Mouse (Mus musculus): Measurements from ENCODE around the gene Clic6. TPM values are rescaled to one million over a fixed set of nuclear protein-coding genes. Genes with fewer than 3 reads are reported as not detected.

Clic6 gene
- total RNA-seq, 2 experiments from 2014 or later, result not detected

DNA sequence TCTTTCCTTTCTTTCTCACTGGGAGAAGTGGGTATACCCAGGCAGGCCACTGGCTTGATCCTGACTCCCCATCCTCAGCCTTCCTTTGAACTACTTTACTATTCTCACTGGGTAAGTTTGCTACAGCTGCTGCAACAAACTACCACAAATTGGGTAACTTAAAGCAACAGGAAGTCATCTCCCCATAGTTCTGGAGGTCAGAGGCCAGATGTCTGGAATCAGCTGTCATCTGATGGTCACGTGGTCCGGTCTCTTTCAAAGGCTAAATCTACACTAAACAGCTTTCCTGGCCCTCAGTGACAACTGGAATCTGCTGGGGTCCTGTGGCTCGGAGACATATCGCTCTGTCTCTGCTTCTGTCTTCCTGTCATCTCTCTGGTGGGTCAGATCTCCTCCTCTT lies 87.7 kb downstream of the Clic6 start:
- ATAC-seq (replicated peaks; ENCODE audit: low FRiP score, low TSS enrichment, poor library complexity, severe bottlenecking), result no peak

DNA sequence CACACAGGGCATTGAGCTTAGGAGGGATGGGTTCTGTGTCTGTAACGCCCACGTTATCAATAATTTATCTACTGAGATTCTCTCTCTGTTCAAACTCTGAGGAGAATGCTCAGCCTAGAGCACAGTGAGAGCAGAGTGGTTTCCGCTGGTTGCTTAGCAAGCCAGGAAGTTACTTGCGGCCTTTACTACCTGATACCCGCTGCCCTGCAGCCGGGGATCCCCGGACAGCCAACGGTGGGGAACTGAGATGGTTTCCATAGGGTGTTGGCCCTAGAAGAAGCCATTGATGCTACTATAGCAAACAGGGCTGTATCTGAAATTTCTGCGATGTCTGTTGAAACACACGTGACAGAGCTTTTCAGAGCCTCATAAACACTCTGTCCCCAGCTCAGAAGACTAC lies 90.3 kb downstream of the Clic6 start:
- ATAC-seq (replicated peaks; ENCODE audit: low FRiP score, low TSS enrichment, poor library complexity, severe bottlenecking), result no peak

GRCm38 (mm10) chr16:92577381-92577780 lies 91.8 kb downstream of the Clic6 start:
- ATAC-seq (replicated peaks; ENCODE audit: low FRiP score, low TSS enrichment, poor library complexity, severe bottlenecking), result no peak

DNA sequence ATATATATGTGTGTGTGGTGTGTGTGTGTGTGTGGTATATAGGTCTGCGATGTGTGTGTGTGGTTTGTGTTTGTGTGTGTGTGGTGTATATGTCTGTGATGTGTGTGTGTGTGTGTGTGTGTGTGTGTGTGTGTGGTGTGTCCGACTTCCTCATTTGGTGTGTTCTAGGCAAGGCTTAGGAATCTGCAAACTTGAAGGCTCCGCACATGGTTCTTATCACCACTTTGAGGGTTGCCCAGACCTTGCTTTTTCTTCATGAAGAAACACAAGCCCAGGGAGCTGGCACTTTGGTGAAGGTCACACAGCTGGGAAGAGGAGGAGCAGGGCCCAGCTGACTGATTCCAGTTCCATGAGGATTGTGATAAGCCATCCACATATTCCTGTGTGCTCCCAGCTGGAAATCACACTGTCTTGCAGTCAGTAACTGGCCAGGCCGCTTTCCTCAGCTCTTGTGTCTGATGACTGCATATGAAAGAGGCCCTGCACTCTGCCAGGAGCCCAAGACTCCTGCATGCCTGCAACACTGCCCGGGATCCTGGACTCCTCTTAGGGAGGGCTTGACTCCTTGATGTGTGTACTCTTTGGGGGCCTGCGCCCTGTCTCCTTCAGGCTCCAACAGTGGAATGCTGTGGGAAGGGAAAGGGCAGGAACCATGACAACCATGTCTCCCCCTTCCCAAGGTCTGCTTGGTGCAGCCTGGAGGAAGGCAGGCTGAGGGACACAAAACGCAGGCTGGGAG lies 93.5 kb downstream of the Clic6 start:
- no peak for ATAC-seq (replicated peaks; ENCODE audit: low FRiP score, low TSS enrichment, poor library complexity, severe bottlenecking)

GRCm38 (mm10) chr16:92580981-92581380 lies 95.4 kb downstream of the Clic6 start:
- no peak for ATAC-seq (replicated peaks; ENCODE audit: low FRiP score, low TSS enrichment, poor library complexity, severe bottlenecking)

- peak; percentile 74 for ATAC-seq (replicated peaks; ENCODE audit: low FRiP score, low TSS enrichment, poor library complexity, severe bottlenecking)
These were observed 96.2 kb downstream of the Clic6 start for GRCm38 (mm10) chr16:92581767-92582166.

DNA sequence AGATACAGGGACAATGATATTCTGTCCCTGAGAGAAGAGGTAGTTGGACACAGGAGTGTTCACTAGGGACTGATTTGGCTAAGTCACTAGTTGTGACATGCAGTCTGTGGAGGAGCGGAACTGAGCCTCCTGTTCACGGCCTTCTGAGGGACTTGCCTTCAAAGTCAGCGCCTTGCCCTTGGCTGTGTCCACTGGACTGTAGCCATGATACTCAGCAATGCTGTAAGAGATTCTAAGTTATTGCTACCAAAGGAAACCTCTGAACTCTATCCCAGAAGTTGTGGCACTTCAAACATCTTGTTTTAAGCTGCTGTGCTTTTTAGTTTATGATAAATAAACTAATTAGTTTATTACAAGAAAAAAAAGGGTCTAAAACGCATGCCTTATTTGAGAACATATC lies 102.3 kb downstream of the Clic6 start:
- ATAC-seq (replicated peaks; ENCODE audit: low FRiP score, low TSS enrichment, poor library complexity, severe bottlenecking), result no peak

Other genes with a start within 250 kb of the Clic6 start
- gene Kcne2, start 193.3 kb upstream of the Clic6 start, total RNA-seq (2014; fragmentation: Nextera tagmentation), result not detected in 2 replicates
- gene Kcne2, start 193.3 kb upstream of the Clic6 start, total RNA-seq (2017), result not detected in 2 replicates
- 83.4 and 84.1 TPM in 2 replicates for gene Smim11, start 184.4 kb upstream of the Clic6 start, total RNA-seq (2014; fragmentation: Nextera tagmentation)
- 161 and 180 TPM in 2 replicates for gene Smim11, start 184.4 kb upstream of the Clic6 start, total RNA-seq (2017)
- not detected in 2 replicates for gene Fam243, start 164.3 kb upstream of the Clic6 start, total RNA-seq (2014; fragmentation: Nextera tagmentation)
- not detected in 2 replicates for gene Fam243, start 164.3 kb upstream of the Clic6 start, total RNA-seq (2017)
- not detected in 2 replicates for gene Kcne1, start 126.3 kb upstream of the Clic6 start, total RNA-seq (2014; fragmentation: Nextera tagmentation)
- gene Kcne1, start 126.3 kb upstream of the Clic6 start, total RNA-seq (2017), result not detected in 2 replicates
- gene Rcan1, start 14.9 kb upstream of the Clic6 start, total RNA-seq (2014; fragmentation: Nextera tagmentation), result 7.2 and 12.7 TPM in 2 replicates
- gene Rcan1, start 14.9 kb upstream of the Clic6 start, total RNA-seq (2017), result 7.9 and 10.9 TPM in 2 replicates

Measured in megakaryocyte-erythroid progenitor cell, adult 5-6 weeks (primary cell).